Mouse (Mus musculus): Measurements from ENCODE around the gene Commd7. TPM values are rescaled to one million over a fixed set of nuclear protein-coding genes. Genes with fewer than 3 reads are reported as not detected.

The Commd7 gene
- polyA plus RNA-seq, 1 experiment from 2014 or later: 44.0 TPM

Other genes with a start within 250 kb of the Commd7 start
- gene 4930404H24Rik, start 140.0 kb downstream of the Commd7 start, polyA plus RNA-seq (2016; fragmentation: Nextera tagmentation; extraction: Ambion mirVana): not detected in 2 replicates
- 9.3 and 9.8 TPM in 2 replicates for gene Nol4l, start 102.8 kb downstream of the Commd7 start, polyA plus RNA-seq (2016; fragmentation: Nextera tagmentation; extraction: Ambion mirVana)
- 16.6 and 17.1 TPM in 2 replicates for gene Dnmt3b, start 16.7 kb upstream of the Commd7 start, polyA plus RNA-seq (2016; fragmentation: Nextera tagmentation; extraction: Ambion mirVana)
- 0.42 and 0.58 TPM in 2 replicates for gene Dnmt3c, start 63.9 kb upstream of the Commd7 start, polyA plus RNA-seq (2016; fragmentation: Nextera tagmentation; extraction: Ambion mirVana)
- gene Mapre1, start 108.5 kb upstream of the Commd7 start, polyA plus RNA-seq (2016; fragmentation: Nextera tagmentation; extraction: Ambion mirVana): 199 and 200 TPM in 2 replicates
- 0.10 and 0.16 TPM in 2 replicates for gene Efcab8, start 147.2 kb upstream of the Commd7 start, polyA plus RNA-seq (2016; fragmentation: Nextera tagmentation; extraction: Ambion mirVana)
- not detected in 2 replicates for gene Sun5, start 238.3 kb upstream of the Commd7 start, polyA plus RNA-seq (2016; fragmentation: Nextera tagmentation; extraction: Ambion mirVana)
- not detected in 2 replicates for gene Bpifb2, start 242.3 kb upstream of the Commd7 start, polyA plus RNA-seq (2016; fragmentation: Nextera tagmentation; extraction: Ambion mirVana)